Mouse (Mus musculus) small intestine, adult 2 months (tissue): ENCODE data around the gene Slc12a8. TPM values are rescaled to one million over a fixed set of nuclear protein-coding genes. Genes with fewer than 3 reads are reported as not detected.

Experiments
- H3K27ac ChIP-seq: fragments of 200-500 bp; 2 replicates; pipeline ENCODE4 v1.5.1; 2012; ENCODE audit warnings: low read depth, low read length, control low read depth, inconsistent platforms; ENCODE audit not compliant: insufficient read depth
- H3K27me3 ChIP-seq: fragments of 200-500 bp; 2 replicates; pipeline ENCODE4 v1.6.1; 2012; ENCODE audit warnings: mild to moderate bottlenecking, moderate library complexity, low read length, inconsistent platforms; ENCODE audit not compliant: control insufficient read depth, insufficient read depth
- H3K36me3 ChIP-seq: fragments of 200-500 bp; 2 replicates; pipeline ENCODE4 v1.6.1; 2012; ENCODE audit warnings: mild to moderate bottlenecking, low read length, control low read depth, inconsistent platforms; ENCODE audit not compliant: control insufficient read depth, insufficient read depth
- H3K4me1 ChIP-seq: fragments of 200-500 bp; 2 replicates; pipeline ENCODE4 v1.6.1; 2012; ENCODE audit warnings: low read length, inconsistent platforms, mixed read lengths; ENCODE audit not compliant: control insufficient read depth, insufficient read depth, insufficient read length
- H3K4me3 ChIP-seq: fragments of 200-500 bp; 2 replicates; pipeline ENCODE4 v1.5.1; 2012; ENCODE audit warnings: low read depth, mild to moderate bottlenecking, control low read depth, inconsistent platforms, low read length, moderate library complexity
- CTCF ChIP-seq: fragments of 200-500 bp; IDR thresholded peaks from 2 replicates; pipeline ENCODE4 v1.5.1; 2012; ENCODE audit warnings: low read depth, mild to moderate bottlenecking, control low read depth, inconsistent platforms, low read length, moderate library complexity, mixed read lengths; ENCODE audit not compliant: insufficient replicate concordance, insufficient read length; ENCODE audit errors: extremely low read depth
- POLR2A ChIP-seq: fragments of 200-500 bp; IDR thresholded peaks from 2 replicates; pipeline ENCODE4 v1.6.1; 2012; ENCODE audit warnings: low read depth, mild to moderate bottlenecking, control low read depth, inconsistent platforms, low read length, moderate library complexity
- WGBS: fragments of 180-500 bp; shearing (Covaris S2); methylation state at CpG from one replicate; pipeline ENCODE4 v1.1.7; 2018; 5-methylcytosine and 5-hydroxymethylcytosine counted together
- polyA plus RNA-seq: library from polyadenylated mRNA; depleted of rRNA; stranded (reverse); fragments of >200 nt; gene quantifications from 2 replicates; pipeline ENCODE4 v1.2.3, GENCODE M21; 2012

Gene Slc12a8
- polyA plus RNA-seq, 1 experiment: 46.7 TPM

- TF ChIP-seq CTCF: no peak
- TF ChIP-seq POLR2A: no peak
- 60% methylated on average over 19 of the region's 19 CpGs for WGBS
- Histone ChIP-seq H3K27me3 (no peaks in the 10 kb centered on the region), H3K4me3 (peak overlapping the region; percentile 42), H3K27ac (peak overlapping the region; percentile 76), H3K36me3 (no peaks in the 10 kb centered on the region), H3K4me1 (peaks cover 8% of the 10 kb centered on the region; the same call in 1 of the 2 replicates)
Observed at GRCm38 (mm10) chr16:33583881-33584454, 66.8 kb downstream of the Slc12a8 start.

- Histone ChIP-seq H3K27ac (peak overlapping the region; percentile 76), H3K27me3 (no peaks in the 10 kb centered on the region), H3K4me3 (peak overlapping the region; percentile 42), H3K4me1 (peaks cover 8% of the 10 kb centered on the region; the same call in 1 of the 2 replicates), H3K36me3 (no peaks in the 10 kb centered on the region)
- 57% methylated on average over 13 of the region's 13 CpGs for WGBS
- TF ChIP-seq CTCF: no peak
- no peak for TF ChIP-seq POLR2A
Observed at GRCm38 (mm10) chr16:33584455-33585082, 67.4 kb downstream of the Slc12a8 start.

- Histone ChIP-seq H3K27me3 (no peaks in the 10 kb centered on the region), H3K27ac (peak overlapping the region; percentile 8; the same call in 1 of the 2 replicates), H3K36me3 (no peaks in the 10 kb centered on the region), H3K4me3 (no peak overlapping the region), H3K4me1 (peaks cover 8% of the 10 kb centered on the region; the same call in 1 of the 2 replicates)
- 59% methylated on average over 4 of the region's 4 CpGs for WGBS
- TF ChIP-seq CTCF (no peak), POLR2A (no peak)
Observed at GRCm38 (mm10) chr16:33585083-33585460, 67.9 kb downstream of the Slc12a8 start.

GRCm38 (mm10) chr16:33587283-33588127 lies 70.4 kb downstream of the Slc12a8 start:
- 0 out of 2 replicates have a peak, but pooled peaks have one; percentile 14 for TF ChIP-seq POLR2A
- TF ChIP-seq CTCF: no peak
- Histone ChIP-seq H3K27me3 (no peaks in the 10 kb centered on the region), H3K27ac (peak overlapping the region; percentile 58), H3K36me3 (no peaks in the 10 kb centered on the region), H3K4me1 (peaks cover 9% of the 10 kb centered on the region; the same call in 1 of the 2 replicates), H3K4me3 (no peak overlapping the region)
- 79% methylated on average over 16 of the region's 16 CpGs for WGBS

GRCm38 (mm10) chr16:33588845-33589244 lies 71.7 kb downstream of the Slc12a8 start:
- Histone ChIP-seq H3K27ac (no peak overlapping the region), H3K4me1 (peaks cover 11% of the 10 kb centered on the region; the same call in 1 of the 2 replicates), H3K27me3 (no peaks in the 10 kb centered on the region), H3K36me3 (no peaks in the 10 kb centered on the region), H3K4me3 (no peak overlapping the region)
- WGBS: 92% methylated on average over 2 of the region's 2 CpGs
- TF ChIP-seq CTCF (no peak), POLR2A (no peak)

- Histone ChIP-seq H3K27me3 (no peaks in the 10 kb centered on the region), H3K36me3 (no peaks in the 10 kb centered on the region), H3K4me3 (no peak overlapping the region), H3K4me1 (peaks cover 19% of the 10 kb centered on the region; the same call in 1 of the 2 replicates), H3K27ac (no peak overlapping the region)
- TF ChIP-seq POLR2A (no peak), CTCF (no peak)
- 93% methylated on average over 3 of the region's 3 CpGs for WGBS
Observed at GRCm38 (mm10) chr16:33590438-33590837, 73.3 kb downstream of the Slc12a8 start.
